Mouse (Mus musculus): ENCODE results near the gene Fam19a2.

The Fam19a2 gene

DNA sequence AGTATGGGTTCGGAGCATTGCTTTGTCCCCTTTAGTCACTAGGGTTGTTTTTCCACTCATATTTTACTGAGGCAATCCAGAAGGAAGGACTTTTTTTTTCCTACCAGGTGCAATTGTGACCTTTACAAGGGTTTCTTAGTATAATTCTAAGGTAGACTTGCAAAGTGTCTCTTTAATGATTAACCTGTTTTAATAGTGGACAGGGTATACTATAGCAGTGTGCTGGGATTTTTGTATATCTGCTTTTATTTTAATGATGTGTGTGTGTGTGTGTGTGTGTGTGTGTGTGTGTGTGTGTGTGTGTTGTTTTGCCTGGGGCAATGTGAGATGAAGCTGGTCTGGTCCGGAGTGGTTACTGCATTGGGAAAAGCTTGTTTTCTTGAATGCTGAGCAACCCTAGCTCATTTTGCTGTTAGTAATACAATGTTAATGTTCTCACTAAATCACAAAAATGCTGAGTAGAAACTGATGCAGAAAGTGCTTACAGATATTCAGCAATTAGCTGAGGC lies 458.2 kb downstream of the Fam19a2 start:
- no peak for DNase-seq (ENCODE audit: low spot score in 2 of 2)

- no peak for DNase-seq (ENCODE audit: low spot score in 2 of 2)
Measured at GRCm38 (mm10) chr10:123723641-123724040, 459.8 kb downstream of the Fam19a2 start.

DNA sequence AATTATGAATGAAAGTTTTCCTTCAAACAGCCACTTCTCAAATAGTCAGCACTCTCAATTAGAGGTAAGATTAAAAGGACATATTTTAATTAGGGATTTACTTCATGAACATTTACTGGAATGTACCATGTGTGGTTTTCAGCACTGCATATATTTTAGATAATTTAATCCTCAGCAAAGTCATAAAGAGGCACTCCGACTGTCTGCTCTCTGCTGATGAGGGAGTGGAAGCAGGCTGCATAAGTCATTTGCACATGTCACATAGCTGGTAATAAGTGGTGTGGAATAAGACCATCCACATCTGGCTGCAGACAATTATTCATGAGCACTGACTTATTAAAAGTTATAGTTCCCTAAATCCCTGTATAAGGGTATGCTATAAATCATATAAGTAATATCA lies 484.5 kb downstream of the Fam19a2 start:
- DNase-seq (ENCODE audit: low spot score in 2 of 2), result no peak

- no peak for DNase-seq (ENCODE audit: low spot score in 2 of 2)
Measured at GRCm38 (mm10) chr10:123751676-123752280, 488.0 kb downstream of the Fam19a2 start.

DNA sequence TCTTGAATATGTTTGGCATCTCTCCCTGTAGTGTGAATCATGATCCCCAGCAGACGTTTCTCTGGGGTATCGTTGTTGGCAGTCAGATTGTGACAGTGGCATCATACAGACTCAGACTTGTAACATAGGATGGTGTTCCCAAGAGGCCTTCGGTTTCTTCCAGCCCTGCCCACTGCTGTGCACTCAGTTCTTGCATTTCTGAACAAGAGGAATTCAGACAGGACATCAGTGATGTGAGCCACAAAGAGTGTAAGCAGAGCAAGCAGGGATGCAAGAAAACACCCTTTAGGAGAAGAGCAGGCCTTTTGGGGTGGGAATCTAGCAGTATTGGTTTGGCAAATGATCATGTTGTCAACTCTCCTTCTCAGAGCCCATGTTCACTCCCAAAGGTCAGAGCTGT lies 489.0 kb downstream of the Fam19a2 start:
- no peak for DNase-seq (ENCODE audit: low spot score in 2 of 2)

- no peak for DNase-seq (ENCODE audit: low spot score in 2 of 2)
Measured at GRCm38 (mm10) chr10:123753996-123754395, 490.2 kb downstream of the Fam19a2 start.

GRCm38 (mm10) chr10:123789374-123789773 lies 525.6 kb downstream of the Fam19a2 start:
- no peak for DNase-seq (ENCODE audit: low spot score in 2 of 2)

Measured in cerebellum, postnatal 4 days (tissue).